Mouse (Mus musculus) thymus, postnatal 14 days (tissue): Measurements from ENCODE around the gene Gm5089.
"Not testable (repeated sequence)": the region's sequence is repeated elsewhere in the genome, so short reads cannot be mapped to it uniquely, and the experiment has no call there.

Experiments used
- DNase-seq: peaks from one replicate; pipeline ENCODE4 v3.0.0; 2021

Gm5089 gene

GRCm38 (mm10) chr14:122463080-122463691 is 12.3 kb upstream of the Gm5089 start:
- no peak for DNase-seq

DNA sequence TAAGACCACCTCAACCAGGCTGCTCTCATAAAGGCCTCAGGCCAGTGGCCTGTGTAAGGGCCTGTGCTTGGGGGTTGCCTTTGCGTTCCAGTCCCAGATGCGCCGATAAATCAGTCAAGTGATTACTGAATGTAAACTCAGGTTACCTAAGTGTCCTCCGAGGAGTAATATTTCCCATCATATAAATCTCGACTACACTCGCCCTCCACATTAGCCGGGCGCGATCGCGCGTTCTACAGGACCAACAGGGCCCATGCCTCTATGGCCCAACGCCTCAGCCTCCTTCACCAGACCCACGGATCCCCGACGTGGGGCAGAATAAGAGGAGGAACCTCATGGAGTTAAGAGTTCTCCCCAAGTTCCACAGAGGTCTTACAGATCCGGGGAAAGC is 11.8 kb upstream of the Gm5089 start:
- no peak for DNase-seq

DNA sequence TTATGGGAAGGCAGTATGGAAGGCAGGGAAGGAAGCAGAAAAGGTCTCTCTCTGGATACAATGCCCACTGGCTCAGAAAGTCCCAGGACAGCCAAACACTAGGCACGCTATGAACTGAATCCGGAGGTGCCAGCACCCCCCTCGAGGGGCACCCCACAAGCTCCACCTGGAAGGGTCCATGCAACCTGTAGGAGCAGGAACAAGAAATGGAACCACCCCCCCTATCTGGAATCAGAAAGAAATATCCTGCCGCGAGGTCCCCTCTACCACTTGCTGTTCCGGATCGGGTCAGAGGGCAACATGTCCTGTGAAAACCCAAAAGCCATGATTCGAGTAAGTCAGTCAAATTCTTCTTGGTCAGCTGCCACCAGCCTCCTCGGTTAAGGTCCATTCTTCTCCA is 11.1 kb upstream of the Gm5089 start:
- no peak for DNase-seq

GRCm38 (mm10) chr14:122461500-122461899 is 10.6 kb upstream of the Gm5089 start:
- DNase-seq = no peak

GRCm38 (mm10) chr14:122460226-122460625 is 9.3 kb upstream of the Gm5089 start:
- no peak for DNase-seq

- DNase-seq = no peak
Observed at GRCm38 (mm10) chr14:122459776-122460175, 8.9 kb upstream of the Gm5089 start.

DNA sequence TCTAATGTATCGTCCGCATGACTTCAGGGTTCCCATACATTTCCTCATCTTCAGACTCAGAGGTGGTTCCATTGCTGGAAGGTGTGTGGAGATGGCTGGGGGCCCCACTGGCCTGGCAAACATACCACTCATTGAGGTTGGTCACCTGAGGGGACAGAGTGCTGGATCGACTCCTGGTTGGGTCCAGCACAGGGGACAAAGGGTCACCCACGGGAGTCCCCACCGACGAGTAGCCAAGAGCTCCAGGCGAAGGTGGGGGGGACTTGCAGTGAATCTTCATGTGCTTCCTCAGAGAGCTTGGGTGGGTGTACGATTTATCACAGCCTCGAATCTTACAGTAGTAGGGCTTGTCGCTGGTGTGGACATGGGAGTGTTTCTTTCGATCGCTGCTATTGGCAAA is 8.4 kb upstream of the Gm5089 start:
- DNase-seq = not testable (repeated sequence)

DNA sequence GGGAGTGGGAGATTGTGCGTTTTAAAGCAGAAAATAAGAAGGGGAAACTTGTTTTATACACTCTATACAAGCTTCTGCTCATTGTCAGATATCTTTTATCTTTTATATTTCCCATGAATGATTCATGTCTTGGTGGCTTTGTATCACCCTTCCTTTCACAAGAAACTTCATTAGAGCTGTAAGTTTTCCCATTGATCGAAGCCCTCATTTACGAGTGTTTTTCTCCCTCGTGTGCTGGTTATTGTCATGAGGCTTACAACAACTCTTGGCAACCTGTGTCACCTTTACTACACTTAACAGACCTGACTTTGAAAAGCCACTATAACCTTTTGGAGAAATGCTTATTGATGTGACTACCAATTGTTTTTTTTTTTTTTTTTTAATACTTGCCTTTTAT is 4.6 kb upstream of the Gm5089 start:
- DNase-seq = no peak

GRCm38 (mm10) chr14:122454901-122455561 is 4.1 kb upstream of the Gm5089 start:
- no peak for DNase-seq

- DNase-seq = no peak
Observed at GRCm38 (mm10) chr14:122453996-122454738, 3.3 kb upstream of the Gm5089 start.

DNA sequence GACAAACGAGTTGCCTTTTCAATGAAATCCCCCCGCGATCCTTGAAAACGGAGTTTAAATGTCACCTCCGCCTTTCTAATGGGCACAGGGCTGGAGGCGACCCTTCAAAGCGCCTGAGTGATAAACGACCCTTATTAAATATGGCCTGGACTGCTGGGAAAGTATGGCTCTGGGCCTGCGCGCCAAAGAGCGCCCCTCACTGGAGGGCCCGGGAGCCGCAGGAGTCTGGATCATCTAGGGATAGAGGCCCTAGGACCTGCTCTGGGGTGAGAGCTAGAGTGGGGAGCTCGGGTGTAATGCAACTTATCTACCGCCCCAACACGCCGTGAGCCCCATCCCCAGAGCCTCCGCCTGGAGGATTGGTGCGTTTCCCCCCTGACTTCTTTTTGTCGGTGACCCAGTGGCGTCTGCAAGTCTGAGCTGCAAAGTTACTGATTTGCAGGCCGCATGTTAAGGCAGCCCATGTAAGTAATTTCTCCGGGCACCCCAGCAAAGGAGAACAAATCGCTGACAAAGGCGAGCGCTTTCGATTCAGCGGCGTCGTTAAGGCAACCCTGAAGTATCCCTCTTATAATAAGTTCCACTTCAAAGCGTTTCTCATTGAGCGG is 2.6 kb upstream of the Gm5089 start:
- no peak for DNase-seq

- no peak for DNase-seq
Observed at GRCm38 (mm10) chr14:122452701-122453387, 1.9 kb upstream of the Gm5089 start.

DNA sequence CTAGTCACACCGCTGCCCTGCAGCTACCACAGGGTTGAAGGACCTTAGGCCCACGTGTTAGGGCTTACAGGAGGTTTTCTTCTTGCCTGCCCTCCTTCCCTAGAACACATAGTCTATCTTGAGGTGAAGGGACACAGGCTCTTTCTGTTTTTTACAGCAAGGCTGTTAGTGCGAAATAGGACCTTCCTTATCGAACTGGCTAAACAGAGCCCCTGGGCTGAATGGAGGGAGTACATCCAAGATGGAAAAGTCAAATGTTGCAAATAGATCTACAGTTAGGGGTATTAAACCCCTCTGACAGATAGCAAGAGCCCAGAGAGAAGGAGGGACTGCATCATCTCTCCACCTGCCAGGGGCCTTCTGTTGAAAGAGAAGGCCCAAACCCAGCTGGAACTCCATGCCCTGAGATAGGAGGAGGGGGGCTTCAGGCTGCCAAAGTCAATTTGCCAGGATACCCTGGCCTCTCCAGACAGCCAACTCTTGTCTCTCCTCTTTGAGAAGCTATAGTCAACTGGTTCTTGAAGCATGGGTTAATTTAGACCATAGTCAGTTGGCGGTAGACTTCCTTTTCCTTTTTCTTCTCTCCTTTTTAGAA is 733 bp upstream of the Gm5089 start:
- DNase-seq = no peak

DNA sequence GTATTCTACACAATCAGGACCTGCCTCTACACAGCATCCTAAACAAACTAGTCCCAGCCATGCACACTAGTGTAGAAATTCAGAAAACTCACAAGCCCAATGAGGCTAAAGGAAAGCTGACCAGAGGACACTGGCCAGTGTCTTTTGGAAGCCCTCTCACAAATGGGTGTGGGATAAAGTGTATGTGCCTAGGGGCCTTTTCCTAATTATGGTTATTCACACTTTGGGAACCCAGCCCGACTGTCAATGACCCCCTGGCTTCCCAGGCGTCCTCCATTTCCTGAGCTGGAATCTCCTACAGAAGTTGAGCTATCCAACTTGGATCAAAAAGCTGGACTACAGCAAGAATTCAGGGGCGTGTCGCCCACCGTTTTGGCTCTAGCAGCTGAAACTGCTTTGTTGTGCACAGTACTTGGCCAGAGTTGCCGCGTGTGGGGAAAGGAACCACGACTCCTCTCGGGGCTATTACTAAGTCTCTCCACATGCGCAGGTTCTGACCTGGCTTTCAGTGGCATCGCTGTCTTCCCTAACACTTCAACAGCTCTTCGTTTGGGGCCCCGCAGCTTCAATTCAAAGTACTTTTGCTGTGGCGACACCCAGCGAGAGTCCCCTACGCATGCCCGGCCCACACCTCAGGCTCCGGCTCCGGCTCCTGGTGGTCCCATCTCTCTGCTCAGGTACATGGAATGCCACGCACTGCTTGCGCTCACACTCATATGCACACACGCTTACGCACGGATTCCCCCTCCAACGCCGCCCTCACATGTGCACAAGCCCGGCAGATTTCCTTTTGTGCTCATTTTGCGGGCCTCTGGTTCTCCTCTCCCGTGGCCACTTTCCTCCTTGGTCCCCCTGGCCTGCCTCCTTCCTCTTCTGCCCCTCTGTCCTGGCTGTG is 1.1 kb downstream of the Gm5089 start:
- DNase-seq = no peak

DNA sequence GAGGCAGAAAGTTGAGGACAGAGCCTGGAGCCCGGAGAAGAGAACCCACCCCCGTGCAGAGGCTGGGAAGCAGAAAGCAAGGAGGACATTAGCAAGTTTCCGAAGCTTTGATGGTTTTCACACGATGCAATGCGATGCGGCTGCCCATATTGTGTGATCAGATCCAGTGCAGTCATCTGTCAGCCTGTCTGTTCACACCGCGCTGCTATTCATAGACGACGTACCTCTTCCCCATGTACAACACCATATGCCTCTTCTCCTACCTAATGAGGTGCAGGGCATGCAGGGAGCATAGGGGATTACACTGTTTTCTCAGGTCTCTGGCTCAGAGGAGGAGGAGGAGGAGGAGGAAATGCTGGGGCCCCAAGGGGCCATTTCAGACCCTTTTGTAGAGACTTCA is 14.1 kb downstream of the Gm5089 start:
- no peak for DNase-seq

DNA sequence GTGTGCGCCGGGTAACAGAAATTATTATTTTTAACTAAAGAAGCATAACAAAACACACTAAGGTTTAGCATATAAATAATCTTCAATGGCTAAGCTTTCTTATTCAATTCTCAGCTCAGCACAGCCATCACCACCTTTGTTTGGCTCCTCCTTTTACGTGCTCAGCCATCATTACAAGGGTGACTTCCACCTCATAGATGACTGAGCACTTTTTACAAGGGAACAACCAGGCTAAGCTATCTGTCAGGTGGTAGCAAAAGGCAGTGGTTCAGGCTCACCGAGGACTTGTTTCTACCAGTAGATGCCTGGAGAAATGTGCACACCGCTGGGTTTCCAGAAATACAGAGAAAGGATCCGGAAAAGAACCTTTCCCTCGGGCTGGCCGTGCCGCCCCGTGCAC is 16.9 kb downstream of the Gm5089 start:
- DNase-seq = no peak

DNA sequence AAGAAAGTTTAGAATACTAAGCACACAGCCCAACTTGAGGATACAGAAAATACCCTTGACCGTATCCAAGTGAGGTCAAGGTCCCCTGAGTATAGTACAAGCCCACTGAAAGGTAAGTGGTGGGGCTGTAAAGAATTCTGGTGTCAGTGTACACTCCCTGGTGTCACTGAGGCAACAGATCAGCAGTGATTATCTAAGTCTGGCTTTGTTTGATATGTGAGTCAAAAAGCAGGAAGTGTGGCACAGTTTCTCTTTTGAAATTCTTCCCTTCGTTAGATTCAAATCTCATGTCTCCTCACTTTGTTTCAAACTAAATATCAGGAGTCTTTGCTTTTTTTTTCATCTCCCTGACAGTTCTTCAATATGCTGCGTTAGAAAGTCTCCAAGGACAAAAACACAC is 18.4 kb downstream of the Gm5089 start:
- no peak for DNase-seq

GRCm38 (mm10) chr14:122427654-122428053 is 23.3 kb downstream of the Gm5089 start:
- no peak for DNase-seq

DNA sequence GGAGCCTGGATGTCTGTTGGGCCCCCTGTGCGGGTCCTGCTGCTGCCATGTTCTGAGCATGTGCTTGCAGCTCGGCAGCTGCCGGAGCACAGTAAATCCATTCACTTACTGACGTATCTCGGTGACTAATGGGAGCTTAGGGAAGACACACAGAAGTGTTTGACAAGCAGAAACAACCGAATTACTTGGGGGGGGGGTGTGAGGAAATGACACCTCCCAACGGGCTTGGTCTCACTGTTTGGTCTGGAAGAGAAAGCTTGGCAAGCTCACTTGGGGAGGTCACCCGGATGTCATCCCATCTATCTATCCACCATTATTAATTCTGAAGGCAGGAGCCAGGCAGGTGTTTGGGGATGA is 23.7 kb downstream of the Gm5089 start:
- no peak for DNase-seq

DNA sequence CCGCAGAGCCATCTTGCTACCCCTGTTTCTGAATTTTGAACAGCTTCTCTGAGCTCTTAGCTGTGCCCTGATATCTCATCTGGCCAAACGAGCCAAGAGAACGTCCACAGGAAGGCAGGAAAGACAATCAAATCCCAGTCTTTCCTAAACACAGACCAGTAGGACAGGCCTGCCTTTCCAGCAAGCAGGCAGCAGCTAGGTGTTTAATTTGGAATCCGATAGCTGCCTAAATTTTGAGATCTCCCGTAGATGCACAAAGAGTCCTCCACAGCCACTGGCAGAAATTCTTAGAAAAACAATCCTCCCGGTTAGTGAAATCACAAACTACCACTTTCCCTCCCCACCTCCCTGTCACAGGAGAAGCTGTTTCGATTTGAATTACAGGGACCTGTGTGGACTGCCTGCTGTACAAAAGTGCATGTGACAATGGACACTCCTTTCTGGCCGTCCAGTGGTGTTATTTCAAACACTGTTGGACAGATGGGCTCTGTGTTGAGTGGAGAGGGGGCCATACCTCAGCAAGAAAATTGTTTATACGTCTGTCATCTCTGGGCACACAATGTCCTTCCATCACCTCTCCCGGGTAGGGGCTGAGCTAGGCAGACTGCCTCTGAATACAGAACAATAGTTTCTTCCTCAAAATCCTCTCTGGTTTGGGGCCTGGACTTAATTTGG is 24.2 kb downstream of the Gm5089 start:
- DNase-seq = no peak

DNA sequence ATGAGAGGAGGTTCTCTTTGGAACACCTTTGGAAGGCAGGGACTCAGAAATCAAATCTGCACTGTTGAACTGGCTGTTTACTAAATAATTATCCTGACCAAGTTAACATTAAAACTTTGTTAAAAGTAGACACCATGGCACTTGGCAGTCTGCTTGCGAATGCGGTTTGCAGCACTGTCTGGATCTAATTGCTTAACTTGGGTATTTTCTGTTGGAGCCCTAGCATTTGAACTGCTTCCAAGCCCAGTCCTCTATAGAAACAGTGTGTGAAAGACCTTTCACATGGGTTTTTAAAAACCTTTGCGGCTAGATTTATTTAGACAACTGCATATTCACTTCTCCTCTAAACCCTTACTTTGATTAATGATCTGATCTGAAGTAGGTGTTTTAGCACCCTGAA is 26.5 kb downstream of the Gm5089 start:
- no peak for DNase-seq
